Mouse (Mus musculus) heart, embryonic 14.5 days (tissue): Measurements from ENCODE around the gene Sectm1a. TPM values are rescaled to one million over a fixed set of nuclear protein-coding genes. Genes with fewer than 3 reads are reported as not detected.

Experiments used
- ATAC-seq: fragments of 200-750 bp; cut with Nextera tagmentation; 2 replicates; pipeline ENCODE4 v1.8.0; 2017; ENCODE audit warnings: low read depth, moderate TSS enrichment; ENCODE audit not compliant: insufficient number of reproducible peaks, insufficient read depth, low FRiP score
- H3K27ac ChIP-seq, 2 experiments: fragments of 200-500 bp in 1 of 2; fragments of 300-500 bp in 1 of 2; sonication (generic) in 1 of 2; replicated peaks in 1 of 2; 2 replicates each; pipeline ENCODE4 v1.5.1; 2012 to 2014; ENCODE audit warnings: low read depth in 2 of 2, low read length in 2 of 2, control low read depth in 1 of 2, mild to moderate bottlenecking in 1 of 2, mixed read lengths in 1 of 2; ENCODE audit not compliant: control insufficient read depth in 1 of 2, insufficient read depth in 1 of 2
- H3K27me3 ChIP-seq: fragments of 300-500 bp; sonication (generic); 2 replicates; pipeline ENCODE4 v1.6.1; 2014; ENCODE audit warnings: mild to moderate bottlenecking, low read length, control low read depth; ENCODE audit not compliant: control insufficient read depth, insufficient read depth
- H3K36me3 ChIP-seq: fragments of 300-500 bp; sonication (generic); 2 replicates; pipeline ENCODE4 v1.6.1; 2014; ENCODE audit warnings: mild to moderate bottlenecking, control low read depth, low read length, mixed read lengths; ENCODE audit not compliant: control insufficient read depth, insufficient read depth
- H3K4me1 ChIP-seq, 2 experiments: fragments of 200-500 bp in 1 of 2; fragments of 300-500 bp in 1 of 2; sonication (generic) in 1 of 2; 2 replicates each; pipeline ENCODE4 v1.6.1; 2012 to 2014; ENCODE audit warnings: low read length in 2 of 2, control low read depth in 1 of 2, mixed read lengths in 1 of 2; ENCODE audit not compliant: control insufficient read depth in 2 of 2, insufficient read depth in 2 of 2
- H3K4me2 ChIP-seq: fragments of 300-500 bp; sonication (generic); 2 replicates; pipeline ENCODE4 v1.6.1; 2014; ENCODE audit warnings: mild to moderate bottlenecking, low read length
- H3K4me3 ChIP-seq, 2 experiments: fragments of 200-500 bp in 1 of 2; fragments of 300-500 bp in 1 of 2; sonication (generic) in 1 of 2; 2 replicates each; pipeline ENCODE4 v1.5.1; 2012 to 2014; ENCODE audit warnings: low read length in 2 of 2, mild to moderate bottlenecking in 2 of 2, control low read depth in 1 of 2, low read depth in 1 of 2, moderate library complexity in 1 of 2; ENCODE audit not compliant: control insufficient read depth in 1 of 2, insufficient read depth in 1 of 2
- H3K9ac ChIP-seq: fragments of 300-500 bp; sonication (generic); 2 replicates; pipeline ENCODE4 v1.6.1; 2014; ENCODE audit warnings: mild to moderate bottlenecking, low read length
- H3K9me3 ChIP-seq: fragments of 300-500 bp; sonication (generic); 2 replicates; pipeline ENCODE4 v1.6.1; 2016; ENCODE audit warnings: low read length, control low read depth; ENCODE audit not compliant: control insufficient read depth
- WGBS: fragments of 180-500 bp; shearing (Covaris S2); extraction: QIAGEN DNeasy Blood & Tissue Kit; methylation state at CpG from one replicate; pipeline ENCODE4 v1.1.7; 2014; 5-methylcytosine and 5-hydroxymethylcytosine counted together
- polyA plus RNA-seq: library from polyadenylated mRNA; unstranded; fragments of >200 nt; fragmentation: Nextera tagmentation; extraction: Ambion mirVana; gene quantifications from 2 replicates; pipeline ENCODE4 v1.2.1, GENCODE M21; 2014

The Sectm1a gene
- polyA plus RNA-seq, 1 experiment from 2014 or later: not detected

DNA sequence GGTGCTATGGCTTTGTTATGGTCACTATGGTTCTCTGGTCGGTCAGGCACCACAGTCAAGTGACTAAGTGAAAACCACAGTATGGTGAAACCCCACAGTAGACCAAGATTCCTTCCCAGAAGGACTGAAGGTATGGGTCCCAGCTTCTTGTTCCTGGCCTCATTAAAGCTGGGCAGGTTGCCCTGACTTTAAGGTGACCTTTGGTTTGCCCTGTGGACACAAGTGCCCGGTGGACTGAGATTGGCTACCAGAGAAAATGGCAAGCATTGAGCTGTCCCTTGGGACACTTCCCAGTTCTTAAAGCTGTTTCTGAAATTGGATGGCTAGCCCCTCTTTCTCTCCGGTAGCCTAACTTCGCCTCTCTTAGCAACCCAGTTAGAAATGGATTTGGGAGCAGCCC lies 22.1 kb downstream of the Sectm1a start:
- Histone ChIP-seq H3K4me1 (peaks cover 4 to 9% of the 10 kb centered on the region in 2 experiments), H3K27me3 (no peaks in the 10 kb centered on the region), H3K9ac (no peak overlapping the region), H3K27ac (no peak overlapping the region), H3K4me3 (no peak overlapping the region), H3K9me3 (no peaks in the 10 kb centered on the region), H3K4me2 (no peak overlapping the region), H3K36me3 (no peaks in the 10 kb centered on the region)
- 92% methylated on average over 4 of the region's 4 CpGs for WGBS
- no peak for ATAC-seq

DNA sequence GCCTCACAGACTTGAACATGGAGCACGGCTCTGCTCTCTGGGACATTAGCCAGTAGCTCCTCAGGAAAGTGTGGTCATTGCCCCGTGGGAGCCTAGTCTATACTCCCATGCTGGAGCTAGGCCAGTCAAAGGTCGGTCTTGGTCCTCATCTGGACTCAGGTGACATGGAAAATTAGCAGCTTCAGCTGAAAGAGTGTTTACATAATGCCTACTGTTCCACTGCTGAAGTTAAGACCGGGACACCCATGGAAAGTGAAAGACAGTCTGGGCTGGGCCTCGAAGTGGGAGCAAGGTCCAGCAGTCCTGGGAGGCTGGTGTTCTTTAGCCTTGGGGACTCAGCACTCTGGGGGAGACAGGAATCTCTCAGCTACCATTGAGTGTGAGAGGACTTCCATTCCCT lies 22.9 kb downstream of the Sectm1a start:
- Histone ChIP-seq H3K36me3 (no peaks in the 10 kb centered on the region), H3K4me2 (no peak overlapping the region), H3K4me1 (peaks cover 4 to 9% of the 10 kb centered on the region in 2 experiments), H3K9me3 (no peaks in the 10 kb centered on the region), H3K27me3 (no peaks in the 10 kb centered on the region), H3K27ac (no peak overlapping the region), H3K9ac (no peak overlapping the region), H3K4me3 (no peak overlapping the region)
- no peak for ATAC-seq
- WGBS: 80% methylated on average over 5 of the region's 5 CpGs

DNA sequence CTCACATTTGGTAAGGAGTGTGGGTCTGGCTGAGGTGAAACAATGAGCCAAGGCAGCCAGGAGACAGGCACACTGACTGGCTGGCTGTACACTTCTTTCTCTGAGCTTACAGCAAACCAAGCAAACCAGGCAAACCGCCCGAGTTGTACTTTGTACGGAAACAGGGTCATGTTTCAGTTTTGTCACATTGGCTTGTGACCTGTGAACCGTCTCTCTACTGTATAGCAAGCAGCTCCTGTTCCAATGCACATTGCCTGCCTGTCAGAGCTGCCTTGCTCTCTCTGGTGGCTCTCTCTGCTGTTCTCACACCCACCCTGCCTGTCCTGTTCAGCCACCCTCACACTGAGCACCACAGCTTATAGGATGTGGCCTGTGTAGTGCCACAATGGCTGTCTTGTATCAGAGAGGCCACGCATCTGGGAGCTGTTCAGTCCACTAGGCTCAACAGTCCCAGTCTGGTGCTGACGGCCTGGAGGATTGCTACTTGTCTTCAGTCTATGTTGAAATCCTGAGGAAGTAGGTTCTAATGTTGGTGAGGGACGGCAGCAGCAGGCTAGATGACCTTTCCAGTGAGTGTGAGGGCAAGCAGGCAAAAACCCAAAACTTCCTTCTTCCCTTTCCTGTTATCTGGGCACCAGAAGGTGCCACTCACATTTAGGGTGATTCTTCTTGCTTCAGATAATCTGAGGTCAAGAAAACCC lies 24.3 kb downstream of the Sectm1a start:
- WGBS: 46% methylated on average over 7 of the region's 7 CpGs
- Histone ChIP-seq H3K36me3 (no peaks in the 10 kb centered on the region), H3K9ac (no peak overlapping the region), H3K4me3 (no peak overlapping the region), H3K4me1 (peaks cover 3 to 6% of the 10 kb centered on the region in 2 experiments), H3K4me2 (no peak overlapping the region), H3K27me3 (no peaks in the 10 kb centered on the region), H3K9me3 (no peaks in the 10 kb centered on the region), H3K27ac (no peak overlapping the region)
- no peak for ATAC-seq

DNA sequence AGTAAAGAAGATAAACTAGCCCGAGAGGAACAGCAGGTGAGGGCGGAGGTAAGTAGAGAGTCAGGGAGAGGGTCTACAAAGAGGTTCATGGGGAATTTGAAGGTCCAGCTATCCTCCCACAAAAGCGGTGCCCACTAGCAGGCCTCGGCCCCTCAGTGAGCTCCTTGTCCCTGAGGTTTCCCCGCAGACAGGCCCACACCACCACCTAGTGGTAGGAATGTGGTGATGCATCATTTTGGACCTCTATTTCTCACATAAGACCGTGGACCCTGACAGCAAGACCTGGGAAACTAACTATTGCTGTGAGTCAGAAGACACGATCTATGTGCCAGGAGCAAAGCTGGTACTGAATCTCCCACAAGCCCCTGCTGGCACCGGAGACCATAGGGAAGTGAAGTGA lies 27.5 kb downstream of the Sectm1a start:
- no peak overlapping the region for H3K4me3 ChIP-seq
- H3K4me1 ChIP-seq: no peaks in the 10 kb centered on the region; a peak in 1 of 4 replicates
- 12% methylated on average over 8 of the region's 8 CpGs for WGBS
- no peaks in the 10 kb centered on the region for H3K36me3 ChIP-seq
- ATAC-seq: no peak
- H3K27ac ChIP-seq: no peak overlapping the region
- H3K9ac ChIP-seq: no peak overlapping the region
- H3K27me3 ChIP-seq: no peaks in the 10 kb centered on the region
- no peaks in the 10 kb centered on the region for H3K9me3 ChIP-seq
- H3K4me2 ChIP-seq: no peak overlapping the region

DNA sequence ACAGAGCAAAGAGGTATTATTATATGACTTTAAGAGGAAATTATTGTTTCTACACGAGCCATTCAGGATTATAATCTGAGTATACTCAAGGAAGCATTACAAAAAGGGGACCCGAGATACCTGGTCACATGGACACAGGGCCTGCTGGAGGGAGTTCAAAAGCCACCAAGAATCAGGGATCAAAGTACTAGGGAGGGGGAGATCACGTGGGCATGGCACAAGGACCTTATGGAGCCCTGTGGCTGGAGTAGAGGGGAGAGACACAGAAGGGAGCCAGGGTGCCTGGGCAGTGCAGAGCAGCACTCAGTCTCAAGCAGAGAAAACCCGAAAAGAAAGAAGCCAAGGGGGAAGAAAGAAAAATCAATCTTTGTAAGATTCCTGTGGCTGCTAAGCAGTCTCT lies 28.6 kb downstream of the Sectm1a start:
- Histone ChIP-seq H3K27me3 (0 out of 2 replicates have a peak, but pooled peaks cover under 1% of the 10 kb centered on the region), H3K4me1 (no peaks in the 10 kb centered on the region; a peak in 1 of 4 replicates), H3K36me3 (no peaks in the 10 kb centered on the region), H3K9ac (no peak overlapping the region), H3K4me3 (no peak overlapping the region), H3K9me3 (no peaks in the 10 kb centered on the region), H3K27ac (no peak overlapping the region), H3K4me2 (no peak overlapping the region)
- ATAC-seq: no peak
- 67% methylated on average over 4 of the region's 4 CpGs for WGBS

DNA sequence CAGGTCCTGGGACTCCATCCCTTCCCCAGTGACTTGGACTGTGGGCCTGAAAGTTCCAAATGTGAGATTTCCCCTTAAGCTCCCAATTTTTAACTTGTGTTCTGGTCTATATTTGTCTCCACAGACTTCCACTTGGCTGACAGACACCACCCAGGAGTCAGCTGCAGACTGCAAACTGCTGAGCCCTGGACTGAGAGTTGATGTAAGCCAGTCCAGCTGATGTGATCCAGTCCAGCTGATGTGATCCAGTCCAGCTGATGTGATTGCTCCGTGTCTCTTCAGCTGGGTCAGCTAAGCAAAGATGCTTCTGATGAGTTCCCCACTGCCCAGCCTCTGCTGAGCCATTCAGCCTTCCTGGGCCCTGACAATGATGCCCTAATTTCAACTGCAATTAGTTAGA lies 29.2 kb downstream of the Sectm1a start:
- no peak for ATAC-seq
- H3K27ac ChIP-seq: no peak overlapping the region
- WGBS: 23% methylated on average over 1 of the region's 1 CpGs
- 0 out of 2 replicates have a peak, but pooled peaks cover 3% of the 10 kb centered on the region for H3K27me3 ChIP-seq
- H3K36me3 ChIP-seq: no peaks in the 10 kb centered on the region
- no peak overlapping the region for H3K9ac ChIP-seq
- H3K4me3 ChIP-seq: no peak overlapping the region
- no peak overlapping the region for H3K4me2 ChIP-seq
- no peaks in the 10 kb centered on the region for H3K9me3 ChIP-seq
- no peaks in the 10 kb centered on the region; a peak in 1 of 4 replicates for H3K4me1 ChIP-seq

DNA sequence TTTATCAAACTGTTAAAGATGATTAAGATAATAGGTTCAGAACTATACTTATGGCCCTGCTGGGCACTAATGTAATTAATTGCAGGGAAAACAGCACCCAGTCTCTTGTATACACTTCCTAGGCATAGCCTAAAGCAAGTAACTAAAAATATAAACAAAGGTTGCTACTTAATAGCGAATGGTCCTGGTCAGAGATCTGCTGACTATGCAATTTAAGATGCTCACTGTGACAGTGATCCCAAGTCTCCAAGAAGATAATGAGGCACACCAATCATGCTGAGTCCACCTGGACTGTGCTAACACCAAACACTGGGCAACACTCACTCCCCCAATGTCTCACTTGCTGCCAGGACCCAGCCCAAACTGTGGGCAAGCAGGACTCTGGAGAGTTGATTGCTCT lies 31.2 kb downstream of the Sectm1a start:
- Histone ChIP-seq H3K36me3 (no peaks in the 10 kb centered on the region), H3K27me3 (0 out of 2 replicates have a peak, but pooled peaks cover 3% of the 10 kb centered on the region), H3K4me3 (no peak overlapping the region), H3K4me2 (no peak overlapping the region), H3K27ac (no peak overlapping the region), H3K9me3 (no peaks in the 10 kb centered on the region), H3K9ac (no peak overlapping the region), H3K4me1 (no peaks in the 10 kb centered on the region; a peak in 1 of 4 replicates)
- ATAC-seq: no peak
- 70% methylated on average over 1 of the region's 1 CpGs for WGBS
